Mouse (Mus musculus) megakaryocyte, embryonic 14.5 days (primary cell): Measurements from ENCODE around the gene Prex1. TPM values are rescaled to one million over a fixed set of nuclear protein-coding genes. Genes with fewer than 3 reads are reported as not detected.

Experiments
- H3K27me3 ChIP-seq: replicated peaks from 2 replicates; pipeline ENCODE3; 2012; ENCODE audit warnings: inconsistent platforms
- H3K36me3 ChIP-seq: replicated peaks from 2 replicates; pipeline ENCODE3; 2012; ENCODE audit warnings: low read length, inconsistent platforms, mixed read lengths
- H3K4me1 ChIP-seq: 2 replicates; pipeline ENCODE4 v1.6.1; 2012; ENCODE audit warnings: inconsistent platforms
- H3K4me3 ChIP-seq: replicated peaks from 2 replicates; pipeline ENCODE3; 2012; ENCODE audit warnings: moderate library complexity, mild to moderate bottlenecking, inconsistent platforms
- H3K9me3 ChIP-seq: 2 replicates; pipeline ENCODE4 v1.6.1; 2012; ENCODE audit warnings: inconsistent platforms
- FLI1 ChIP-seq: IDR thresholded peaks from 2 replicates; pipeline ENCODE4 v1.6.1; 2012; ENCODE audit warnings: low read length, inconsistent platforms, mixed read lengths
- GATA1 ChIP-seq: IDR thresholded peaks from 3 replicates; pipeline ENCODE4 v1.6.1; 2012; ENCODE audit warnings: mixed read lengths, low read length, inconsistent platforms, borderline replicate concordance
- polyA plus RNA-seq: library from polyadenylated mRNA; stranded (reverse); fragments of >175 nt; gene quantifications from 2 replicates; pipeline ENCODE4 v1.2.3, GENCODE M21; 2012; ENCODE audit warnings: low replicate concordance; ENCODE audit not compliant: insufficient read depth

The Prex1 gene
- polyA plus RNA-seq, 1 experiment: 14.4 TPM

- H3K27me3 ChIP-seq: peaks cover 88% of the 10 kb centered on the region
- peak; percentile 73; the same call in 1 of the 2 replicates for TF ChIP-seq FLI1
- no peak for TF ChIP-seq GATA1
- peaks cover 75% of the 10 kb centered on the region for H3K4me1 ChIP-seq
- H3K9me3 ChIP-seq: peaks cover 9% of the 10 kb centered on the region
- H3K36me3 ChIP-seq: peaks cover 44% of the 10 kb centered on the region
- peak overlapping the region; percentile 74 for H3K4me3 ChIP-seq
Observed at GRCm38 (mm10) chr2:166629941-166630674, 83.5 kb downstream of the Prex1 start.

GRCm38 (mm10) chr2:166627578-166627977, 86.1 kb downstream of the Prex1 start:
- TF ChIP-seq GATA1: no peak
- no peak for TF ChIP-seq FLI1
- peaks cover 83% of the 10 kb centered on the region for H3K27me3 ChIP-seq
- no peak overlapping the region for H3K4me3 ChIP-seq
- H3K9me3 ChIP-seq: peaks cover 9% of the 10 kb centered on the region
- H3K36me3 ChIP-seq: peaks cover 36% of the 10 kb centered on the region
- H3K4me1 ChIP-seq: peaks cover 77% of the 10 kb centered on the region

- TF ChIP-seq FLI1 (no peak), GATA1 (no peak)
- Histone ChIP-seq H3K4me3 (no peak overlapping the region), H3K36me3 (peaks cover 27% of the 10 kb centered on the region), H3K27me3 (peaks cover 72% of the 10 kb centered on the region), H3K4me1 (peaks cover 77% of the 10 kb centered on the region), H3K9me3 (peaks cover 9% of the 10 kb centered on the region)
Observed at GRCm38 (mm10) chr2:166625219-166625618, 88.4 kb downstream of the Prex1 start.

GRCm38 (mm10) chr2:166623081-166623567, 90.5 kb downstream of the Prex1 start:
- Histone ChIP-seq H3K4me3 (peak overlapping the region; percentile 42), H3K27me3 (peaks cover 70% of the 10 kb centered on the region), H3K9me3 (peaks cover 17% of the 10 kb centered on the region), H3K36me3 (peaks cover 34% of the 10 kb centered on the region), H3K4me1 (peaks cover 77% of the 10 kb centered on the region)
- no peak for TF ChIP-seq GATA1
- no peak for TF ChIP-seq FLI1

- Histone ChIP-seq H3K27me3 (peaks cover 70% of the 10 kb centered on the region), H3K4me3 (peak overlapping the region; percentile 16), H3K4me1 (peaks cover 73% of the 10 kb centered on the region), H3K9me3 (peaks cover 22% of the 10 kb centered on the region), H3K36me3 (peaks cover 35% of the 10 kb centered on the region)
- TF ChIP-seq FLI1 (no peak), GATA1 (no peak)
Observed at GRCm38 (mm10) chr2:166622590-166622989, 91.0 kb downstream of the Prex1 start.

GRCm38 (mm10) chr2:166622079-166622478, 91.6 kb downstream of the Prex1 start:
- TF ChIP-seq FLI1 (no peak), GATA1 (no peak)
- Histone ChIP-seq H3K4me3 (no peak overlapping the region), H3K4me1 (peaks cover 73% of the 10 kb centered on the region), H3K27me3 (peaks cover 72% of the 10 kb centered on the region), H3K9me3 (peaks cover 20% of the 10 kb centered on the region), H3K36me3 (peaks cover 34% of the 10 kb centered on the region)

- peaks cover 23% of the 10 kb centered on the region for H3K36me3 ChIP-seq
- peak overlapping the region; percentile 81 for H3K4me3 ChIP-seq
- peaks cover 73% of the 10 kb centered on the region for H3K27me3 ChIP-seq
- TF ChIP-seq FLI1 (peak; percentile 67; the same call in 1 of the 2 replicates), GATA1 (peak; percentile 76; the same call in 1 of the 3 replicates)
- peaks cover 81% of the 10 kb centered on the region for H3K4me1 ChIP-seq
- H3K9me3 ChIP-seq: peaks cover 13% of the 10 kb centered on the region
Observed at GRCm38 (mm10) chr2:166620529-166621466, 92.8 kb downstream of the Prex1 start.

GRCm38 (mm10) chr2:166619906-166620490, 93.6 kb downstream of the Prex1 start:
- H3K4me3 ChIP-seq: peak overlapping the region; percentile 74
- H3K36me3 ChIP-seq: peaks cover 27% of the 10 kb centered on the region
- no peak for TF ChIP-seq GATA1
- TF ChIP-seq FLI1: no peak
- H3K4me1 ChIP-seq: peaks cover 81% of the 10 kb centered on the region
- peaks cover 72% of the 10 kb centered on the region for H3K27me3 ChIP-seq
- peaks cover 13% of the 10 kb centered on the region for H3K9me3 ChIP-seq

GRCm38 (mm10) chr2:166619270-166619669, 94.4 kb downstream of the Prex1 start:
- Histone ChIP-seq H3K36me3 (peaks cover 30% of the 10 kb centered on the region), H3K27me3 (peaks cover 71% of the 10 kb centered on the region), H3K4me3 (peak overlapping the region; percentile 33), H3K4me1 (peaks cover 81% of the 10 kb centered on the region), H3K9me3 (peaks cover 13% of the 10 kb centered on the region)
- no peak for TF ChIP-seq FLI1
- TF ChIP-seq GATA1: no peak
